Mouse (Mus musculus) spleen, adult 2 months (tissue): ENCODE measurements around the gene Sgpl1. TPM values are rescaled to one million over a fixed set of nuclear protein-coding genes. Genes with fewer than 3 reads are reported as not detected.

ENCODE experiments used
- DNase-seq, 2 experiments: peaks; one replicate each; pipeline versions ENCODE4 v3.0.0 to v3.0.0-alpha.2; 2012 to 2021; ENCODE audit warnings: low spot score in 2 of 2, low read depth in 1 of 2
- H3K27ac ChIP-seq: fragments of 200-500 bp; 2 replicates; pipeline ENCODE4 v1.5.1; 2012; ENCODE audit warnings: low read length, inconsistent platforms; ENCODE audit not compliant: insufficient read depth
- H3K27me3 ChIP-seq: fragments of 200-500 bp; 2 replicates; pipeline ENCODE4 v1.6.1; 2012; ENCODE audit warnings: mild to moderate bottlenecking, moderate library complexity, low read length, inconsistent platforms; ENCODE audit not compliant: control insufficient read depth, insufficient read depth
- H3K36me3 ChIP-seq: fragments of 200-500 bp; 2 replicates; pipeline ENCODE4 v1.6.1; 2012; ENCODE audit warnings: mild to moderate bottlenecking, low read length, inconsistent platforms; ENCODE audit not compliant: control insufficient read depth, insufficient read depth
- H3K4me1 ChIP-seq: fragments of 200-500 bp; 2 replicates; pipeline ENCODE4 v1.6.1; 2011; ENCODE audit warnings: inconsistent platforms; ENCODE audit not compliant: control insufficient read depth, insufficient read depth, insufficient read length
- H3K4me3 ChIP-seq: fragments of 200-500 bp; 2 replicates; pipeline ENCODE4 v1.5.1; 2011; ENCODE audit warnings: mild to moderate bottlenecking, inconsistent platforms; ENCODE audit not compliant: insufficient read depth, insufficient read length; ENCODE audit errors: extremely low read depth
- CTCF ChIP-seq: fragments of 200-500 bp; IDR thresholded peaks from 2 replicates; pipeline ENCODE4 v1.5.1; 2011; ENCODE audit warnings: mild to moderate bottlenecking, inconsistent platforms; ENCODE audit not compliant: insufficient read depth, insufficient read length, insufficient replicate concordance; ENCODE audit errors: extremely low read depth
- POLR2A ChIP-seq: fragments of 200-500 bp; IDR thresholded peaks from 2 replicates; pipeline ENCODE4 v1.6.1; 2011; ENCODE audit warnings: low read depth, low read length, inconsistent platforms
- WGBS: fragments of 180-500 bp; shearing (Covaris S2); methylation state at CpG from one replicate; pipeline ENCODE4 v1.1.7; 2018; 5-methylcytosine and 5-hydroxymethylcytosine counted together
- polyA plus RNA-seq: library from polyadenylated mRNA; depleted of rRNA; stranded (reverse); fragments of >200 nt; gene quantifications from 2 replicates; pipeline ENCODE4 v1.2.3, GENCODE M21; 2012

Sgpl1 gene
- polyA plus RNA-seq, 1 experiment, result 26.6 TPM

DNA sequence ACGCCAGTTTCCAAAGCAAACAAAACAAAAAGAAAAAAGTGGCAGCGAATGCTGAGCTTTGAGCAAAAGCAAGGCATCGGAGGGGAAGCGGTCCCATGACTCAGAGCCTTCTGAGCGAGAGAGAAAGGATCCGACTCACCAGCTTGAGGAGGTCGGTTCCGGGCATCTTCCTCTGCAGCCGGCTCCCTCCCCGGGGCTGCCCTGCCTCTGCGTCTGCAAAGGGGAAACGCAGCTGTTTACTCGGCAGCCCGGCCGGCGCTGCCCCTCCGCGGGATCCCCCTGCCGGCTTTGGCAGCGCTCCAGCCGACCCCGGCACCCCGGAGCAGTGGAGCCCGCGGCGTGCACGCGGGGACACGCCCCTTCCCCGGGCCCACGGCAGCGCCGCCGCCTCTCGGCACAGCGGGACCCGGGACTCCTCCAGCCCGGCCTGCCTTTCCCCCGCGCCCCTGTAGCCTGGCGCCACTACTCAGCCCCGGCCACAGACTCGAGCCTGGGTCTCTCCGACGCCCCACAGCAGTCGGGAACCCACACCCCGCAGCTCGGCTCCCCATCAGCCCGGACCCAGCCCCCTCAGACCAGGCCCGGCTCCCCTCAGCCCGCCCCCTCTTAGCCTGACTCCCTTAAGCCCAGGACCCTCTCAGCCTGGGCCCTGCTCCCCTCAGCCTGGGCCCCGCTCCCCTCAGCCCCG is 1.2 kb downstream of the Sgpl1 start:
- H3K36me3 ChIP-seq, result peaks cover 1% of the 10 kb centered on the region; the same call in 1 of the 2 replicates
- under 1% methylated on average over 53 of the region's 53 CpGs for WGBS
- peak; percentile 47 to 73 for DNase-seq
- peak overlapping the region; percentile 97 for H3K4me3 ChIP-seq
- H3K27me3 ChIP-seq, result no peaks in the 10 kb centered on the region
- H3K27ac ChIP-seq, result peak overlapping the region; percentile 27
- peaks cover 3% of the 10 kb centered on the region for H3K4me1 ChIP-seq
- TF ChIP-seq CTCF, result no peak
- TF ChIP-seq POLR2A, result no peak

DNA sequence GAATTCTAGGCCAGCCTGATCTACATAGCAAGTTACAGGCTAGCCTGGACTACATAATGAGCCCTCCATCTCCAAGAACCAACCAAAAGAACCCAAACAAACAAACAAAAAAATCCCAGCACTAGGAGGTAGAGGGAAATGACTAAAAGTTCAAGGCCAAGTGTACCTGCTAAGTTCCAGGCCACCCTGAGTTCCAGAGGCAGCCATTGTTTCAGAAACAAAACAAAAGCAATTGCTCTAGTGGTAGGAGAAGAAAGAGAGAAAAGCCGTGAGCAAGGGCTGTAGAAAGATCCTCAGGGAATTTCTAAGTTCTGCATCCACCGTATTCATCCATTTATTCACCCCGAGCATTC is 1.8 kb downstream of the Sgpl1 start:
- H3K27me3 ChIP-seq, result no peaks in the 10 kb centered on the region
- H3K36me3 ChIP-seq, result peaks cover 1% of the 10 kb centered on the region; the same call in 1 of the 2 replicates
- TF ChIP-seq CTCF (no peak), POLR2A (no peak)
- peaks cover 3% of the 10 kb centered on the region for H3K4me1 ChIP-seq
- under 1% methylated on average over 3 of the region's 3 CpGs for WGBS
- H3K4me3 ChIP-seq, result peak overlapping the region; percentile 97
- DNase-seq, result no peak
- H3K27ac ChIP-seq, result peak overlapping the region; percentile 27

DNA sequence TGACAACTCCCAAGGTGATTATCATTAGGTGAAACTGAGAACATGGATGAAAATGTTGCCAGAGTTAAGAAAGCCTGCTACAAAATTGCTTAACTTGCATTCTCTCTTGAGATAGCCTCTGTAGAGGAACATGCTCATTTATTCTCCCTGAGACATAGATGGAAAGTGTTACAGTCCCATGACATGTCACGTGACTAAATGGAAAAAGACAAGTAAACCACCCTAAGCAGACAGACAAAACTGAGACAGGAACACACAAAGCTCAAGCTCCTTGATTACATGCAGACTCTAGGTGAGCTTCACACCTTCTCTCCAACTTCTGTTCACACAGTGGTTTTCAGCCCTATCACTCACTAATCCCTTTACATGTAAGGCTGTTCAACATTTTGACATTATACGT is 4.2 kb downstream of the Sgpl1 start:
- H3K27ac ChIP-seq, result no peak overlapping the region
- peaks cover 3% of the 10 kb centered on the region for H3K4me1 ChIP-seq
- no peak for DNase-seq
- TF ChIP-seq POLR2A (no peak), CTCF (no peak)
- 91% methylated on average over 2 of the region's 2 CpGs for WGBS
- H3K27me3 ChIP-seq, result no peaks in the 10 kb centered on the region
- no peak overlapping the region for H3K4me3 ChIP-seq
- peaks cover 5% of the 10 kb centered on the region; the same call in 1 of the 2 replicates for H3K36me3 ChIP-seq

DNA sequence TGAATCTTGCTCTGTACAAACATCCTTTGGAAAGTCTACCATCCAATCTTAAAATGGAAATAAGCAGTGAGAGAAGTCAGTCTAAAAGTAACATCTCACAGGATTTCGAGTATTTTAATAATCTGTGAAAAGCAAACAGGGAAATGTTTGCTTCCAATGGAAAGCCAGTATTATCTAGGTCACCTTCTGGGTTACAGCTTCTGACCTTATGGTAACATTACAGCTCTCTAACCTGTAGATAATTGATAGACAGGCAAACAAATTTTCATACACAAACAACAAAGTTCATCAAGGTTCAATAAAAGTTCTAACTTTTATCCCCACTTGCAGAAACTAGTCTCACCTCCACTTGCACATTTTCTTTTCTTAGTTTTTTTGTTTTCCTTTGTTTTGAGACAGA is 9.9 kb downstream of the Sgpl1 start:
- no peak overlapping the region for H3K4me3 ChIP-seq

DNA sequence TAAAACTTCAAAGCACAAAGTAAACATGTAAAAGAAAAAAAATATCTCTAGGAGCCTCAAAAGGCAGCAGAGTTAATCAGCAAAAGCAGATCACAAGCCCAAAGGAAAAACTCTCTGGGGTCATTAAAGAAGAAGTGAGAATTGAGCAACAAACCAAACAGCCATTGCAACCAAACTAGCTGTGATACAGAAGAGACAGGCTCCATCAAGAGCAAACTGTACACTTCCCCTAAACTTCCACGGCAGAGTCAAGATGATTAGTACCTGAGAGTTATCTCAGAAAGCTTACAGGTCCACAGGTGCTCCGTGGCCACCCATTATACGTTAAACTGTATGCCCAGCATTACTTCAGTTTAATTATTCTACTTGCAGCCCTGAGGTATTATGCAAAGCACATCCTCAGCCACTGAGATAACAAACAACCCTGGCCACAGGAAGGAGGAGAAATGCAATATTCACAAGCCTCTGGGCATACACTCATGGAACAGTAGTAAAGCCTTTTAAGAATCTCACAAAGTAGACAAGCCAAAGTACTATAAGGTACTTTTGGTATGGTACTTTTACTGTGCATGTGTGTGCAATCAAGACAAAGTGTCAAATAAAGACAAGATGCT is 12.2 kb downstream of the Sgpl1 start:
- H3K36me3 ChIP-seq, result peaks cover 4% of the 10 kb centered on the region; the same call in 1 of the 2 replicates
- WGBS, result 51% methylated on average over 3 of the region's 3 CpGs
- TF ChIP-seq POLR2A (no peak), CTCF (no peak)
- no peaks in the 10 kb centered on the region for H3K4me1 ChIP-seq
- H3K4me3 ChIP-seq, result no peak overlapping the region
- DNase-seq, result no peak
- H3K27ac ChIP-seq, result peak overlapping the region; percentile 5; the same call in 1 of the 2 replicates
- no peaks in the 10 kb centered on the region for H3K27me3 ChIP-seq

More for the DNA sequence above, 9.9 kb downstream of the Sgpl1 start:
- Histone ChIP-seq H3K36me3 (peaks cover 6% of the 10 kb centered on the region; the same call in 1 of the 2 replicates), H3K4me1 (no peaks in the 10 kb centered on the region), H3K27ac (no peak overlapping the region), H3K27me3 (no peaks in the 10 kb centered on the region)
- no peak for TF ChIP-seq POLR2A
- no peak for DNase-seq
- WGBS, result 83% methylated on average over 1 of the region's 1 CpGs

DNA sequence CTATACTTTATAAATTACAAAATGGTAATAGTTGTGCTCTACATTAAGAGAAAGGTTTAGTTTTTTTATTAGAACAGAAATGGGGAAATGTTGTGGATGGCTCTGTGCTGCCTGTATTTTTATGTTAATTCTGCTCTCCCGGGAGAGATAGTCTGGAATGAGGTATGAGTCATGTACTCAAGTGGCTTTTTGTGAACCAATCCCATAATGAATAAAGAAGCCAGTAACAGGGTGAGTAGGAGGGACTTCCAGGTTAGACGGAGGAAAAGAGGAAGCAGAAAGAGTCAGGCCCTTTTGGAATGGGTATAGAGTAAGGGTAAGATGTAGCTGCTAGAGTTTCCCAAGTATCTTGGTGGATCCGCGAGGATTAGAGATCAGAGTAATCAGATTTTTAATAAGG is 13.5 kb downstream of the Sgpl1 start:
- H3K36me3 ChIP-seq, result peaks cover 3% of the 10 kb centered on the region; the same call in 1 of the 2 replicates
- H3K4me1 ChIP-seq, result no peaks in the 10 kb centered on the region
- H3K27ac ChIP-seq, result no peak overlapping the region
- TF ChIP-seq CTCF (no peak), POLR2A (no peak)
- no peak for DNase-seq
- H3K27me3 ChIP-seq, result no peaks in the 10 kb centered on the region
- WGBS, result 79% methylated on average over 4 of the region's 4 CpGs
- H3K4me3 ChIP-seq, result no peak overlapping the region

DNA sequence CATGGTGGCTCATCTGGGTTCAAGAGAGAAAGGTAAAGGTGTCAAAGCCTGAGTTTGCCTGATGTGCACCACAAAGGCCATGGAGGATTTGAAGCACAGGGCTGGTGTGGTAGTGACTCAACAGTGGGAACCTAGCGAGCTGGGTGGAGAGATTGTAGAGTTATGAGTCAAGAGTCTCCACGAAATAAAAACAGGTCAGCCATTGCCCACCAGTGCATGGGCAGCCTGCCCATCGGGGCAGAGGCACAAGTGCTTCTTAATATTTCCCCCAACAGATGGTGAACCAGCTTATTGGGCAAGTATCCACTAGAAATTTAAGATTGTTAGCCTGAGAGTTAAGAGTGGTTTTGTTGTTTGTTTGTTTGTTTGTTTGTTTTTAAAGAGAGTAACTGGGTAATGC is 16.5 kb downstream of the Sgpl1 start:
- no peak for DNase-seq
- Histone ChIP-seq H3K4me1 (no peaks in the 10 kb centered on the region), H3K36me3 (no peaks in the 10 kb centered on the region), H3K27me3 (no peaks in the 10 kb centered on the region), H3K27ac (no peak overlapping the region), H3K4me3 (no peak overlapping the region)
- TF ChIP-seq POLR2A, result no peak
- TF ChIP-seq CTCF, result no peak
- 91% methylated on average over 3 of the region's 3 CpGs for WGBS
